Mouse (Mus musculus): ENCODE measurements around the gene Wdr6. TPM values are rescaled to one million over a fixed set of nuclear protein-coding genes. Genes with fewer than 3 reads are reported as not detected.

Gene Wdr6
- total and polyA plus RNA-seq, 3 experiments, result 9.1 to 16.3 (median 14.3) TPM

- Histone ChIP-seq H3K4me1 (ENCODE audit: control insufficient read depth in 1 of 2, insufficient read depth in 2 of 2) (peaks cover 3 to 15% of the 10 kb centered on the region in 2 experiments; a peak in 3 of 4 replicates), H3K4me3 (replicated peaks in 1 of 3; ENCODE audit: low read depth in 2 of 3, low read length in 2 of 3, poor library complexity in 1 of 3) (no peak overlapping the region), H3K36me3 (replicated peaks in 1 of 2; ENCODE audit: control insufficient read depth in 1 of 2, insufficient read depth in 1 of 2, low read length in 1 of 2) (peaks cover 39 to 66% of the 10 kb centered on the region in 2 experiments), H3K27me3 (replicated peaks) (no peaks in the 10 kb centered on the region), H3K27ac (ENCODE audit: insufficient read depth, low read depth) (no peak overlapping the region), H3K9me3 (replicated peaks; ENCODE audit: low read length) (no peaks in the 10 kb centered on the region), H3K9ac (ENCODE audit: insufficient read depth, low read depth) (no peak overlapping the region), H3K4me2 (ENCODE audit: insufficient read depth, low read depth, poor library complexity, severe bottlenecking) (no peak overlapping the region), H3K79me2 (replicated peaks; ENCODE audit: control insufficient read depth, extremely low read depth, insufficient read depth, poor library complexity, severe bottlenecking) (0 out of 2 replicates have a peak, but pooled peaks cover 3% of the 10 kb centered on the region)
- dilution Hi-C loops (cut with MboI; ENCODE audit: extremely low pct_ligation_motif_present, extremely low pct_unique_long_range_greater_than_20kb, low sequenced_read_pairs) (no loop called here), in situ Hi-C loops (cut with MboI; ENCODE audit: low pct_ligation_motif_present, low pct_unique_long_range_greater_than_20kb, low sequenced_read_pairs) (no loop called here)
- DNase-seq (ENCODE audit: extremely low read depth), result no peak
- TF ChIP-seq CTCF (conservative IDR thresholded peaks at IDR 0.05 in 1 of 2, IDR thresholded peaks at IDR 0.05 in 1 of 2; ENCODE audit: low read depth in 2 of 2, low read length in 2 of 2), result no peak
- no peak for TF ChIP-seq USF2 (conservative IDR thresholded peaks at IDR 0.05; ENCODE audit: low read depth, low read length)
- TF ChIP-seq USF1 (IDR thresholded peaks at IDR 0.05; ENCODE audit: low read depth, low read length), result no peak
- TF ChIP-seq MAFK (IDR thresholded peaks at IDR 0.05; ENCODE audit: insufficient replicate concordance, low read length), result no peak
- no peak for TF ChIP-seq CHD2 (IDR thresholded peaks at IDR 0.05; ENCODE audit: low read length)
- TF ChIP-seq EP300 (IDR thresholded peaks at IDR 0.05; ENCODE audit: low read length), result no peak
- TF ChIP-seq SIN3A (IDR thresholded peaks at IDR 0.05; ENCODE audit: low read length), result no peak
- no peak for TF ChIP-seq POLR2A (IDR thresholded peaks at IDR 0.05; ENCODE audit: low read depth, low read length)
- no peak for TF ChIP-seq MAZ (IDR thresholded peaks at IDR 0.05; ENCODE audit: low read depth, low read length)
- no peak for TF ChIP-seq CHD1 (IDR thresholded peaks at IDR 0.05; ENCODE audit: low read depth, low read length)
- no peak for TF ChIP-seq NELFE (IDR thresholded peaks at IDR 0.05; ENCODE audit: low read depth, low read length)
- no peak for TF ChIP-seq ETS1 (conservative IDR thresholded peaks at IDR 0.05; ENCODE audit: low read depth, low read length)
- no peak for TF ChIP-seq HCFC1 (IDR thresholded peaks at IDR 0.05; ENCODE audit: low read depth, low read length)
- no peak for TF ChIP-seq KAT2A (IDR thresholded peaks at IDR 0.05; ENCODE audit: insufficient replicate concordance, low read length)
- no peak for TF ChIP-seq MXI1 (IDR thresholded peaks at IDR 0.05; ENCODE audit: low read depth, low read length)
- no peak for TF ChIP-seq TCF12 (IDR thresholded peaks at IDR 0.05; ENCODE audit: low read depth, low read length)
- no peak for TF ChIP-seq RAD21 (IDR thresholded peaks at IDR 0.05; ENCODE audit: low read depth, low read length)
- TF ChIP-seq JUN (IDR thresholded peaks at IDR 0.05; ENCODE audit: insufficient read depth, low read depth, low read length), result no peak
Observed at GRCm38 (mm10) chr9:108572321-108572720, 6.2 kb downstream of the Wdr6 start.

DNA sequence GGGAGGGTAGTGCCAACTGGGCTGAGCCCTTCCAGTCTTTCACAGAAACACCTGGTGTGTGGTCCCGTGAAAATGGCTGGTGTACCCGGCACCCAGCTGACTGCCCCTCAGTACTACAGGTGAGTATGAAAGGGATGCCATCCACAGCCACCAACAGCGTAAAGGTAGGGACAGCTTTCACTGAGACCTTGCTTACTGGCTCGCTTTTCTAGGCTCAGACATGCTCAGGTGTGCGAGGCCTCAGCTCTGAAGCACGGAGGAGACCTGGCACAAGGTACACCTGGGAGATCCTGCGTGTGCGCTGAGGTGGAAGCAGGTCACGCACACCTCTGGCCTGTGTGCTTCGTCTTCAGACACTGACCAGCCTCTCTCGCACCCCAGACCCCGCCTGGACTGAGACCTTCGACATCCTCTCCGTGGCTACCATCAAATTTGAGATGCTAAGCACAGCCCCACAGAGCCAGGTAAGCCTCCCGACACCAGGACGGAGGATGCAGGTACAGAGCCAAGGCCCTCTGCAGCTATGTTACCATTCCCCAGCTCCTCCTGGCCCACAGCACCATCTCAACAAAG is 7.1 kb downstream of the Wdr6 start:
- no peaks in the 10 kb centered on the region for H3K27me3 ChIP-seq (replicated peaks)
- no peak overlapping the region for H3K4me2 ChIP-seq (ENCODE audit: insufficient read depth, low read depth, poor library complexity, severe bottlenecking)
- no peaks in the 10 kb centered on the region for H3K9me3 ChIP-seq (replicated peaks; ENCODE audit: low read length)
- H3K4me1 ChIP-seq (ENCODE audit: control insufficient read depth in 1 of 2, insufficient read depth in 2 of 2), result peaks cover 3 to 12% of the 10 kb centered on the region in 2 experiments; a peak in 3 of 4 replicates
- dilution Hi-C loops (cut with MboI; ENCODE audit: extremely low pct_ligation_motif_present, extremely low pct_unique_long_range_greater_than_20kb, low sequenced_read_pairs) (no loop called here), in situ Hi-C loops (cut with MboI; ENCODE audit: low pct_ligation_motif_present, low pct_unique_long_range_greater_than_20kb, low sequenced_read_pairs) (no loop called here)
- no peak overlapping the region for H3K27ac ChIP-seq (ENCODE audit: insufficient read depth, low read depth)
- H3K4me3 ChIP-seq (replicated peaks in 1 of 3; ENCODE audit: low read depth in 2 of 3, low read length in 2 of 3, poor library complexity in 1 of 3), result no peak overlapping the region
- TF ChIP-seq NELFE (IDR thresholded peaks at IDR 0.05; ENCODE audit: low read depth, low read length), result no peak
- no peak for TF ChIP-seq SMC3 (IDR thresholded peaks at IDR 0.05; ENCODE audit: low read depth, low read length)
- TF ChIP-seq EP300 (IDR thresholded peaks at IDR 0.05; ENCODE audit: low read length), result no peak
- TF ChIP-seq TBP (conservative IDR thresholded peaks at IDR 0.05; ENCODE audit: low read depth, low read length), result no peak
- TF ChIP-seq USF1 (IDR thresholded peaks at IDR 0.05; ENCODE audit: low read depth, low read length), result no peak
- TF ChIP-seq ETS1 (conservative IDR thresholded peaks at IDR 0.05; ENCODE audit: low read depth, low read length), result no peak
- TF ChIP-seq POLR2AphosphoS2 (IDR thresholded peaks at IDR 0.05; ENCODE audit: low read depth, low read length), result no peak
- TF ChIP-seq RAD21 (IDR thresholded peaks at IDR 0.05; ENCODE audit: low read depth, low read length), result no peak
- TF ChIP-seq HCFC1 (IDR thresholded peaks at IDR 0.05; ENCODE audit: low read depth, low read length), result no peak
- TF ChIP-seq TCF12 (IDR thresholded peaks at IDR 0.05; ENCODE audit: low read depth, low read length), result no peak
- TF ChIP-seq POLR2A (IDR thresholded peaks at IDR 0.05; ENCODE audit: low read depth, low read length), result no peak
- no peak for TF ChIP-seq UBTF (IDR thresholded peaks at IDR 0.05; ENCODE audit: low read depth, low read length)
- TF ChIP-seq CTCF (conservative IDR thresholded peaks at IDR 0.05 in 1 of 2, IDR thresholded peaks at IDR 0.05 in 1 of 2; ENCODE audit: low read depth in 2 of 2, low read length in 2 of 2), result no peak
- no peak for TF ChIP-seq MAX (IDR thresholded peaks at IDR 0.05; ENCODE audit: low read length)
- TF ChIP-seq MYC (IDR thresholded peaks at IDR 0.05; ENCODE audit: low read depth, low read length), result no peak
- no peak for TF ChIP-seq RCOR1 (conservative IDR thresholded peaks at IDR 0.05; ENCODE audit: low read depth, low read length)
- no peak for TF ChIP-seq ZKSCAN1 (IDR thresholded peaks at IDR 0.05; ENCODE audit: borderline replicate concordance, low read depth, low read length)
- TF ChIP-seq JUN (IDR thresholded peaks at IDR 0.05; ENCODE audit: insufficient read depth, low read depth, low read length), result no peak
- no peak overlapping the region for H3K9ac ChIP-seq (ENCODE audit: insufficient read depth, low read depth)
- H3K36me3 ChIP-seq (replicated peaks in 1 of 2; ENCODE audit: control insufficient read depth in 1 of 2, insufficient read depth in 1 of 2, low read length in 1 of 2), result peaks cover 39 to 59% of the 10 kb centered on the region in 2 experiments
- no peak for DNase-seq (ENCODE audit: extremely low read depth)
- H3K79me2 ChIP-seq (replicated peaks; ENCODE audit: control insufficient read depth, extremely low read depth, insufficient read depth, poor library complexity, severe bottlenecking), result 0 out of 2 replicates have a peak, but pooled peaks cover 3% of the 10 kb centered on the region

Measured in CH12.LX (cell line).